Mouse (Mus musculus): ENCODE data around the gene Ppef2. TPM values are rescaled to one million over a fixed set of nuclear protein-coding genes. Genes with fewer than 3 reads are reported as not detected.

Ppef2 gene
- polyA plus RNA-seq, 1 experiment from 2014 or later, result 0.36 TPM

- Histone ChIP-seq H3K27ac (replicated peaks; ENCODE audit: low read depth, low read length) (no peak overlapping the region), H3K9me3 (ENCODE audit: control insufficient read depth, low read length) (0 out of 2 replicates have a peak, but pooled peaks cover 13% of the 10 kb centered on the region), H3K4me3 (ENCODE audit: low read depth, low read length) (no peak overlapping the region), H3K27me3 (replicated peaks; ENCODE audit: control insufficient read depth, insufficient read depth, low read length) (no peaks in the 10 kb centered on the region), H3K4me2 (ENCODE audit: low read depth, low read length) (no peak overlapping the region), H3K36me3 (ENCODE audit: control insufficient read depth, insufficient read depth, low read length) (no peaks in the 10 kb centered on the region), H3K9ac (ENCODE audit: low read depth, low read length) (no peak overlapping the region), H3K4me1 (ENCODE audit: control insufficient read depth, insufficient read depth, low read length) (no peaks in the 10 kb centered on the region)
- DNase-seq (ENCODE audit: low spot score) (no peak), ATAC-seq (ENCODE audit: low read depth) (no peak)
- WGBS, result 80% methylated on average over 11 of the region's 11 CpGs
These were observed 7.5 kb downstream of the Ppef2 start for GRCm38 (mm10) chr5:92248614-92249013.

- DNase-seq (ENCODE audit: low spot score) (no peak), ATAC-seq (ENCODE audit: low read depth) (no peak)
- Histone ChIP-seq H3K27ac (replicated peaks; ENCODE audit: low read depth, low read length) (no peak overlapping the region), H3K4me1 (ENCODE audit: control insufficient read depth, insufficient read depth, low read length) (no peaks in the 10 kb centered on the region), H3K27me3 (replicated peaks; ENCODE audit: control insufficient read depth, insufficient read depth, low read length) (no peaks in the 10 kb centered on the region), H3K9me3 (ENCODE audit: control insufficient read depth, low read length) (0 out of 2 replicates have a peak, but pooled peaks cover 13% of the 10 kb centered on the region), H3K36me3 (ENCODE audit: control insufficient read depth, insufficient read depth, low read length) (no peaks in the 10 kb centered on the region), H3K9ac (ENCODE audit: low read depth, low read length) (no peak overlapping the region), H3K4me3 (ENCODE audit: low read depth, low read length) (no peak overlapping the region), H3K4me2 (ENCODE audit: low read depth, low read length) (no peak overlapping the region)
- WGBS, result 86% methylated on average over 9 of the region's 9 CpGs
These were observed 10.6 kb downstream of the Ppef2 start for GRCm38 (mm10) chr5:92245483-92245882.

- Histone ChIP-seq H3K4me3 (ENCODE audit: low read depth, low read length) (no peak overlapping the region), H3K9ac (ENCODE audit: low read depth, low read length) (no peak overlapping the region), H3K4me2 (ENCODE audit: low read depth, low read length) (no peak overlapping the region), H3K27ac (replicated peaks; ENCODE audit: low read depth, low read length) (no peak overlapping the region), H3K4me1 (ENCODE audit: control insufficient read depth, insufficient read depth, low read length) (no peaks in the 10 kb centered on the region), H3K27me3 (replicated peaks; ENCODE audit: control insufficient read depth, insufficient read depth, low read length) (no peaks in the 10 kb centered on the region), H3K36me3 (ENCODE audit: control insufficient read depth, insufficient read depth, low read length) (no peaks in the 10 kb centered on the region), H3K9me3 (ENCODE audit: control insufficient read depth, low read length) (0 out of 2 replicates have a peak, but pooled peaks cover 8% of the 10 kb centered on the region)
- no peak for ATAC-seq (ENCODE audit: low read depth)
- WGBS, result 99% methylated on average over 2 of the region's 2 CpGs
- no peak for DNase-seq (ENCODE audit: low spot score)
These were observed 11.2 kb downstream of the Ppef2 start for GRCm38 (mm10) chr5:92244900-92245299.

GRCm38 (mm10) chr5:92240769-92241168 is 15.3 kb downstream of the Ppef2 start:
- DNase-seq (ENCODE audit: low spot score) (no peak), ATAC-seq (ENCODE audit: low read depth) (no peak)
- Histone ChIP-seq H3K27ac (replicated peaks; ENCODE audit: low read depth, low read length) (no peak overlapping the region), H3K36me3 (ENCODE audit: control insufficient read depth, insufficient read depth, low read length) (no peaks in the 10 kb centered on the region), H3K9ac (ENCODE audit: low read depth, low read length) (no peak overlapping the region), H3K4me3 (ENCODE audit: low read depth, low read length) (no peak overlapping the region), H3K4me1 (ENCODE audit: control insufficient read depth, insufficient read depth, low read length) (no peaks in the 10 kb centered on the region), H3K27me3 (replicated peaks; ENCODE audit: control insufficient read depth, insufficient read depth, low read length) (no peaks in the 10 kb centered on the region), H3K9me3 (ENCODE audit: control insufficient read depth, low read length) (no peaks in the 10 kb centered on the region), H3K4me2 (ENCODE audit: low read depth, low read length) (no peak overlapping the region)
- 88% methylated on average over 12 of the region's 12 CpGs for WGBS

- Histone ChIP-seq H3K27me3 (replicated peaks; ENCODE audit: control insufficient read depth, insufficient read depth, low read length) (no peaks in the 10 kb centered on the region), H3K4me3 (ENCODE audit: low read depth, low read length) (0 out of 2 replicates have a peak overlapping the region, but pooled peaks have one; percentile 7), H3K36me3 (ENCODE audit: control insufficient read depth, insufficient read depth, low read length) (no peaks in the 10 kb centered on the region), H3K4me2 (ENCODE audit: low read depth, low read length) (peak overlapping the region; percentile 33), H3K4me1 (ENCODE audit: control insufficient read depth, insufficient read depth, low read length) (no peaks in the 10 kb centered on the region), H3K27ac (replicated peaks; ENCODE audit: low read depth, low read length) (no peak overlapping the region), H3K9ac (ENCODE audit: low read depth, low read length) (peak overlapping the region; percentile 1; the same call in 1 of the 2 replicates), H3K9me3 (ENCODE audit: control insufficient read depth, low read length) (no peaks in the 10 kb centered on the region)
- ATAC-seq (ENCODE audit: low read depth), result peak; percentile 71; the same call in 1 of the 2 replicates
- WGBS, result 41% methylated on average over 29 of the region's 29 CpGs
- peak; percentile 61 for DNase-seq (ENCODE audit: low spot score)
These were observed 16.5 kb downstream of the Ppef2 start for GRCm38 (mm10) chr5:92239333-92240232.

- Histone ChIP-seq H3K27ac (replicated peaks; ENCODE audit: low read depth, low read length) (no peak overlapping the region), H3K4me2 (ENCODE audit: low read depth, low read length) (no peak overlapping the region), H3K4me1 (ENCODE audit: control insufficient read depth, insufficient read depth, low read length) (no peaks in the 10 kb centered on the region), H3K36me3 (ENCODE audit: control insufficient read depth, insufficient read depth, low read length) (no peaks in the 10 kb centered on the region), H3K9me3 (ENCODE audit: control insufficient read depth, low read length) (no peaks in the 10 kb centered on the region), H3K9ac (ENCODE audit: low read depth, low read length) (no peak overlapping the region), H3K27me3 (replicated peaks; ENCODE audit: control insufficient read depth, insufficient read depth, low read length) (no peaks in the 10 kb centered on the region), H3K4me3 (ENCODE audit: low read depth, low read length) (no peak overlapping the region)
- ATAC-seq (ENCODE audit: low read depth) (no peak), DNase-seq (ENCODE audit: low spot score) (no peak)
- WGBS, result 49% methylated on average over 5 of the region's 5 CpGs
These were observed 21.0 kb downstream of the Ppef2 start for GRCm38 (mm10) chr5:92234939-92235557.

GRCm38 (mm10) chr5:92233366-92233765 is 22.7 kb downstream of the Ppef2 start:
- Histone ChIP-seq H3K4me3 (ENCODE audit: low read depth, low read length) (no peak overlapping the region), H3K4me2 (ENCODE audit: low read depth, low read length) (no peak overlapping the region), H3K9me3 (ENCODE audit: control insufficient read depth, low read length) (no peaks in the 10 kb centered on the region), H3K4me1 (ENCODE audit: control insufficient read depth, insufficient read depth, low read length) (no peaks in the 10 kb centered on the region), H3K36me3 (ENCODE audit: control insufficient read depth, insufficient read depth, low read length) (no peaks in the 10 kb centered on the region), H3K27ac (replicated peaks; ENCODE audit: low read depth, low read length) (no peak overlapping the region), H3K27me3 (replicated peaks; ENCODE audit: control insufficient read depth, insufficient read depth, low read length) (no peaks in the 10 kb centered on the region), H3K9ac (ENCODE audit: low read depth, low read length) (no peak overlapping the region)
- 88% methylated on average over 4 of the region's 4 CpGs for WGBS
- DNase-seq (ENCODE audit: low spot score), result no peak
- ATAC-seq (ENCODE audit: low read depth), result no peak

- H3K27ac ChIP-seq (replicated peaks; ENCODE audit: low read depth, low read length), result no peak overlapping the region
- 73% methylated on average over 10 of the region's 10 CpGs for WGBS
- no peaks in the 10 kb centered on the region for H3K36me3 ChIP-seq (ENCODE audit: control insufficient read depth, insufficient read depth, low read length)
- H3K4me2 ChIP-seq (ENCODE audit: low read depth, low read length), result no peak overlapping the region
- no peaks in the 10 kb centered on the region for H3K9me3 ChIP-seq (ENCODE audit: control insufficient read depth, low read length)
- no peaks in the 10 kb centered on the region for H3K27me3 ChIP-seq (replicated peaks; ENCODE audit: control insufficient read depth, insufficient read depth, low read length)
- H3K9ac ChIP-seq (ENCODE audit: low read depth, low read length), result no peak overlapping the region
- ATAC-seq (ENCODE audit: low read depth), result no peak
- no peak overlapping the region for H3K4me3 ChIP-seq (ENCODE audit: low read depth, low read length)
- no peak for DNase-seq (ENCODE audit: low spot score)
- H3K4me1 ChIP-seq (ENCODE audit: control insufficient read depth, insufficient read depth, low read length), result no peaks in the 10 kb centered on the region
These were observed 24.2 kb downstream of the Ppef2 start for GRCm38 (mm10) chr5:92231836-92232235.
